Mouse (Mus musculus): ENCODE results near the gene Spon1. TPM values are rescaled to one million over a fixed set of nuclear protein-coding genes. Genes with fewer than 3 reads are reported as not detected.

Gene Spon1
- total RNA-seq, 1 experiment from 2014 or later: not detected

- no peak for ATAC-seq (replicated peaks; ENCODE audit: low read depth, poor library complexity, severe bottlenecking)
These were observed 9.1 kb downstream of the Spon1 start for GRCm38 (mm10) chr7:113774906-113775305.

GRCm38 (mm10) chr7:113778546-113778945, 12.7 kb downstream of the Spon1 start:
- ATAC-seq (replicated peaks; ENCODE audit: low read depth, poor library complexity, severe bottlenecking): no peak

GRCm38 (mm10) chr7:113780286-113780685, 14.5 kb downstream of the Spon1 start:
- ATAC-seq (replicated peaks; ENCODE audit: low read depth, poor library complexity, severe bottlenecking): peak; percentile 79

- ATAC-seq (replicated peaks; ENCODE audit: low read depth, poor library complexity, severe bottlenecking): no peak
These were observed 26.2 kb downstream of the Spon1 start for GRCm38 (mm10) chr7:113791991-113792390.

GRCm38 (mm10) chr7:113792871-113793270, 27.1 kb downstream of the Spon1 start:
- no peak for ATAC-seq (replicated peaks; ENCODE audit: low read depth, poor library complexity, severe bottlenecking)

- ATAC-seq (replicated peaks; ENCODE audit: low read depth, poor library complexity, severe bottlenecking): no peak
These were observed 29.4 kb downstream of the Spon1 start for GRCm38 (mm10) chr7:113795209-113795608.

GRCm38 (mm10) chr7:113797134-113797533, 31.3 kb downstream of the Spon1 start:
- ATAC-seq (replicated peaks; ENCODE audit: low read depth, poor library complexity, severe bottlenecking): no peak

GRCm38 (mm10) chr7:113798605-113799255, 32.9 kb downstream of the Spon1 start:
- ATAC-seq (replicated peaks; ENCODE audit: low read depth, poor library complexity, severe bottlenecking): no peak

- no peak for ATAC-seq (replicated peaks; ENCODE audit: low read depth, poor library complexity, severe bottlenecking)
These were observed 44.0 kb downstream of the Spon1 start for GRCm38 (mm10) chr7:113809781-113810180.

- peak; percentile 94 for ATAC-seq (replicated peaks; ENCODE audit: low read depth, poor library complexity, severe bottlenecking)
These were observed 45.8 kb downstream of the Spon1 start for GRCm38 (mm10) chr7:113811376-113812158.

GRCm38 (mm10) chr7:113814101-113814779, 48.4 kb downstream of the Spon1 start:
- no peak for ATAC-seq (replicated peaks; ENCODE audit: low read depth, poor library complexity, severe bottlenecking)

- ATAC-seq (replicated peaks; ENCODE audit: low read depth, poor library complexity, severe bottlenecking): no peak
These were observed 49.9 kb downstream of the Spon1 start for GRCm38 (mm10) chr7:113815726-113816125.

- no peak for ATAC-seq (replicated peaks; ENCODE audit: low read depth, poor library complexity, severe bottlenecking)
These were observed 51.1 kb downstream of the Spon1 start for GRCm38 (mm10) chr7:113816827-113817334.

- no peak for ATAC-seq (replicated peaks; ENCODE audit: low read depth, poor library complexity, severe bottlenecking)
These were observed 52.3 kb downstream of the Spon1 start for GRCm38 (mm10) chr7:113818116-113818515.

GRCm38 (mm10) chr7:113820213-113820612, 54.4 kb downstream of the Spon1 start:
- ATAC-seq (replicated peaks; ENCODE audit: low read depth, poor library complexity, severe bottlenecking): no peak

GRCm38 (mm10) chr7:113823026-113823425, 57.2 kb downstream of the Spon1 start:
- no peak for ATAC-seq (replicated peaks; ENCODE audit: low read depth, poor library complexity, severe bottlenecking)

GRCm38 (mm10) chr7:113824651-113825050, 58.9 kb downstream of the Spon1 start:
- no peak for ATAC-seq (replicated peaks; ENCODE audit: low read depth, poor library complexity, severe bottlenecking)

GRCm38 (mm10) chr7:113825498-113826205, 59.9 kb downstream of the Spon1 start:
- ATAC-seq (replicated peaks; ENCODE audit: low read depth, poor library complexity, severe bottlenecking): no peak

- no peak for ATAC-seq (replicated peaks; ENCODE audit: low read depth, poor library complexity, severe bottlenecking)
These were observed 60.7 kb downstream of the Spon1 start for GRCm38 (mm10) chr7:113826510-113826909.

GRCm38 (mm10) chr7:113828122-113828571, 62.3 kb downstream of the Spon1 start:
- no peak for ATAC-seq (replicated peaks; ENCODE audit: low read depth, poor library complexity, severe bottlenecking)

Data from common myeloid progenitor, adult 5-6 weeks (primary cell).